Mouse (Mus musculus) liver, embryonic 16.5 days (tissue): ENCODE measurements around the gene Amfr. TPM values are rescaled to one million over a fixed set of nuclear protein-coding genes. Genes with fewer than 3 reads are reported as not detected.

Source experiments
- ATAC-seq: fragments of 200-750 bp; cut with Nextera tagmentation; 2 replicates; pipeline ENCODE4 v1.8.0; 2017; ENCODE audit warnings: low read depth, mild to moderate bottlenecking, moderate number of reproducible peaks, moderate library complexity
- H3K27ac ChIP-seq: fragments of 300-500 bp; sonication (generic); 2 replicates; pipeline ENCODE4 v1.5.1; 2014; ENCODE audit warnings: mild to moderate bottlenecking, low read length
- H3K27me3 ChIP-seq: fragments of 300-500 bp; sonication (generic); 2 replicates; pipeline ENCODE4 v1.6.1; 2014; ENCODE audit warnings: low read depth, low read length, mixed read lengths; ENCODE audit not compliant: control insufficient read depth, insufficient read depth
- H3K36me3 ChIP-seq: fragments of 300-500 bp; sonication (generic); 2 replicates; pipeline ENCODE4 v1.6.1; 2014; ENCODE audit warnings: mild to moderate bottlenecking; ENCODE audit not compliant: control insufficient read depth, insufficient read depth
- H3K4me1 ChIP-seq: fragments of 300-500 bp; sonication (generic); 2 replicates; pipeline ENCODE4 v1.6.1; 2014; ENCODE audit warnings: low read depth, low read length, mixed read lengths; ENCODE audit not compliant: control insufficient read depth
- H3K4me2 ChIP-seq: fragments of 300-500 bp; sonication (generic); 2 replicates; pipeline ENCODE4 v1.6.1; 2014; ENCODE audit warnings: low read depth, low read length, mixed read lengths
- H3K4me3 ChIP-seq: fragments of 300-500 bp; sonication (generic); 2 replicates; pipeline ENCODE4 v1.5.1; 2014; ENCODE audit warnings: low read depth, mild to moderate bottlenecking, low read length
- H3K9ac ChIP-seq: fragments of 300-500 bp; sonication (generic); 2 replicates; pipeline ENCODE4 v1.6.1; 2014; ENCODE audit warnings: low read depth, low read length
- H3K9me3 ChIP-seq: fragments of 300-500 bp; sonication (generic); replicated peaks from 2 replicates; pipeline ENCODE4 v1.6.1; 2016; ENCODE audit warnings: low read length; ENCODE audit not compliant: control insufficient read depth
- WGBS: fragments of 180-500 bp; shearing (Covaris S2); extraction: QIAGEN DNeasy Blood & Tissue Kit; methylation state at CpG from one replicate; pipeline ENCODE4 v1.1.7; 2014; ENCODE audit not compliant: insufficient replicate concordance; 5-methylcytosine and 5-hydroxymethylcytosine counted together
- microRNA-seq: library from miRNA; unstranded; fragments of <30 nt; microRNA quantifications from one replicate; pipeline ENCODE4, GENCODE M21; 2016
- polyA plus RNA-seq: library from polyadenylated mRNA; unstranded; fragments of >200 nt; fragmentation: Nextera tagmentation; extraction: Ambion mirVana; gene quantifications from 2 replicates; pipeline ENCODE4 v1.2.1, GENCODE M21; 2015

Gene Amfr
- polyA plus RNA-seq, 1 experiment from 2014 or later, result 38.6 TPM

DNA sequence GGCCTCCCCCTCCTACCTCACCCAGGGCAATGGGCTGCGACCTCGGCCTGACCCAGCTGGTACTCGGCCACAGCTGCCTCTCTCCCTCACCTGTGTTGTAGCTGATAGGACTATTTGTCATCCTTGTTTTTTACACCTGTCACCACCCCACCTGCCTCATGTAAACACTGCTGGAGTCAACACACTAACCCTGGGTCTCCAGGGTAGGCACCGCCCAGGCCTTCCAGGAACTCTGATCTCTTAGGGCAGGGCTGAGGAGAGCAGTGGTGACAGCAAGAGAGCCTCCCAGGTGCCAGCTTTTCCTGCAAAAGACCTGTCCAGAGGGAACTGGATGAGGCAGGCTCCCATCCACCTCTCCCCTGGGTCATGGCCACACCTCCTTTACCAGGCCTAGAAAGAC, 83.4 kb downstream of the Amfr start:
- H3K4me1 ChIP-seq, result no peaks in the 10 kb centered on the region
- H3K27ac ChIP-seq, result no peak overlapping the region
- no peaks in the 10 kb centered on the region for H3K9me3 ChIP-seq
- no peaks in the 10 kb centered on the region for H3K27me3 ChIP-seq
- H3K36me3 ChIP-seq, result no peaks in the 10 kb centered on the region
- ATAC-seq, result no peak
- H3K9ac ChIP-seq, result no peak overlapping the region
- WGBS, result 54% methylated on average over 4 of the region's 4 CpGs
- H3K4me2 ChIP-seq, result no peak overlapping the region
- H3K4me3 ChIP-seq, result no peak overlapping the region

DNA sequence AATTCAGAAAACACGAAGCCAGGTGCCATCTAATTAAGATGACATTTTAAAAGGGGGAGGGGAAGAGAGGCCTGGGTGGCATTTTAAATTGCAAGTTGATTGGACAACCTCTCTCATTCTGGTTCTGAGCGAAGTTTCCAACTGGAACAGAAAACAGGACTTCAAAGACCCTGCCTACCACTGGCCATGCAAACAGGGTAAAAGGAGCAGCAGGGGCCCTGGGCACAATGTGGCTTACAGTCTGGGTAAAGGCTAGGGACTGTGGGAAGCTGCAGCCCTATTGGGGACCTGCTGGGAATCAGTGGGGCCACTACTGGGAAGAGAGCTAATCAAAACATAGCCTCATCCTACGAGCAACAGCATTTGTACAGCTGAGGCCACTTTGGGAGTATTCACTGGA, 87.1 kb downstream of the Amfr start:
- Histone ChIP-seq H3K9ac (no peak overlapping the region), H3K4me2 (no peak overlapping the region), H3K4me1 (no peaks in the 10 kb centered on the region), H3K27ac (no peak overlapping the region), H3K9me3 (no peaks in the 10 kb centered on the region), H3K4me3 (no peak overlapping the region), H3K36me3 (no peaks in the 10 kb centered on the region), H3K27me3 (no peaks in the 10 kb centered on the region)
- WGBS, result 29% methylated on average over 3 of the region's 3 CpGs
- ATAC-seq, result no peak

DNA sequence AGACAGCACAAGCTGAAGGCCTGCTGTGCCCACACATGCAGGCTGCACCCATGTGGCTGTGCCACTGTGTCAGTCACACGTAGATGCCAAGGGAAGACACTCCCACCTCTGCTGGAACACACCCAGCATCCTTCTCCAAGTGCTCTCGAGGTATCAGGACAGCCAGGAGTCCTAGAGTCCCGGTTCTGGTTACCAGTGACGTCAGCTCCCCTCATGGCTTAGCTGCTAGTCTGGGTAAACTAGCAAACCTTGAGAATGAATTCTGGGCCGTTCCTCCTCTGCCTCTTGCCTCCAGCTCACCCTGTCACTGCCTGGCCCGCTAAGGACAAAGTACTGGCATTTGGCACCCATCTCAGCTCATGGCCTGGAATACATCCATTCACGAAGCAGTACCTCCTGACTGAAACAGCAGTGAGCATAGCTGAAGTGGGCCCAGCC, 88.7 kb downstream of the Amfr start:
- H3K4me2 ChIP-seq, result no peak overlapping the region
- no peaks in the 10 kb centered on the region for H3K9me3 ChIP-seq
- H3K27ac ChIP-seq, result no peak overlapping the region
- no peak for ATAC-seq
- WGBS, result 48% methylated on average over 7 of the region's 7 CpGs
- H3K36me3 ChIP-seq, result no peaks in the 10 kb centered on the region
- H3K4me1 ChIP-seq, result no peaks in the 10 kb centered on the region
- no peaks in the 10 kb centered on the region for H3K27me3 ChIP-seq
- no peak overlapping the region for H3K9ac ChIP-seq
- H3K4me3 ChIP-seq, result no peak overlapping the region

Small RNA genes within 50 kb of the gene (microRNA-seq; reads per million reads assigned to microRNA genes)
- gene Gm24159, result not detected

Other genes starting within 250 kb of the Amfr start
- gene Gnao1, start 202.9 kb downstream of the Amfr start, polyA plus RNA-seq, result 0.33 and 0.44 TPM in 2 replicates
- 73.7 and 81.3 TPM in 2 replicates for gene Nudt21, start 24.2 kb upstream of the Amfr start, polyA plus RNA-seq
- 4.4 and 5.5 TPM in 2 replicates for gene Ogfod1, start 24.4 kb upstream of the Amfr start, polyA plus RNA-seq
- gene Bbs2, start 86.1 kb upstream of the Amfr start, polyA plus RNA-seq, result 3.0 and 3.2 TPM in 2 replicates
- gene Mt4, start 124.4 kb upstream of the Amfr start, polyA plus RNA-seq, result 0.27 and 0.67 TPM in 2 replicates
- 0.18 and 0.19 TPM in 2 replicates for gene Mt3, start 139.8 kb upstream of the Amfr start, polyA plus RNA-seq
- 1,547 and 1,681 TPM in 2 replicates for gene Mt2, start 159.8 kb upstream of the Amfr start, polyA plus RNA-seq
- 6,330 and 6,428 TPM in 2 replicates for gene Mt1, start 166.2 kb upstream of the Amfr start, polyA plus RNA-seq
- 34.0 and 37.7 TPM in 2 replicates for gene Nup93, start 201.7 kb upstream of the Amfr start, polyA plus RNA-seq